Mouse (Mus musculus) CH12.LX (cell line): ENCODE data around the gene Rhox11.

ENCODE experiments used
- CHD1 ChIP-seq: IDR thresholded peaks from 2 replicates; pipeline ENCODE4 v1.6.1; 2012; ENCODE audit warnings: low read depth, low read length, improper control_type of control experiment, inconsistent platforms
- CHD2 ChIP-seq: IDR thresholded peaks from 2 replicates; pipeline ENCODE4 v1.6.1; 2011; ENCODE audit warnings: low read length, improper control_type of control experiment
- CTCF ChIP-seq, 2 experiments: IDR thresholded peaks in 1 of 2; conservative IDR thresholded peaks in 1 of 2; 2 replicates each; pipeline ENCODE4 v1.5.1; 2011 to 2012; ENCODE audit warnings: low read depth in 2 of 2, low read length in 2 of 2, improper control_type of control experiment in 1 of 2, inconsistent platforms in 1 of 2, mild to moderate bottlenecking in 1 of 2, moderate library complexity in 1 of 2
- EP300 ChIP-seq: IDR thresholded peaks from 2 replicates; pipeline ENCODE4 v1.6.1; 2011; ENCODE audit warnings: low read length, improper control_type of control experiment
- JUND ChIP-seq: conservative IDR thresholded peaks from 2 replicates; pipeline ENCODE4 v1.6.1; 2011; ENCODE audit warnings: low read depth, low read length, improper control_type of control experiment
- MAFK ChIP-seq: IDR thresholded peaks from 2 replicates; pipeline ENCODE4 v1.6.1; 2011; ENCODE audit warnings: low read length, improper control_type of control experiment; ENCODE audit not compliant: insufficient replicate concordance
- NELFE ChIP-seq: IDR thresholded peaks from 2 replicates; pipeline ENCODE4 v1.6.1; 2011; ENCODE audit warnings: low read depth, low read length, improper control_type of control experiment
- POLR2A ChIP-seq: IDR thresholded peaks from 2 replicates; pipeline ENCODE4 v1.6.1; 2011; ENCODE audit warnings: low read depth, mild to moderate bottlenecking, improper control_type of control experiment, low read length
- POLR2AphosphoS2 ChIP-seq: IDR thresholded peaks from 2 replicates; pipeline ENCODE4 v1.6.1; 2011; ENCODE audit warnings: low read depth, low read length, improper control_type of control experiment
- RCOR1 ChIP-seq: conservative IDR thresholded peaks from 2 replicates; pipeline ENCODE4 v1.6.1; 2012; ENCODE audit warnings: low read depth, mild to moderate bottlenecking, inconsistent platforms, low read length, improper control_type of control experiment
- TCF12 ChIP-seq: IDR thresholded peaks from 2 replicates; pipeline ENCODE4 v1.6.1; 2014; ENCODE audit warnings: low read depth, mild to moderate bottlenecking, inconsistent platforms, low read length, improper control_type of control experiment
- UBTF ChIP-seq: IDR thresholded peaks from 2 replicates; pipeline ENCODE4 v1.6.1; 2012; ENCODE audit warnings: low read depth, mild to moderate bottlenecking, inconsistent platforms, low read length, improper control_type of control experiment, moderate library complexity
- USF1 ChIP-seq: IDR thresholded peaks from 2 replicates; pipeline ENCODE4 v1.6.1; 2014; ENCODE audit warnings: low read depth, mild to moderate bottlenecking, inconsistent platforms, low read length, improper control_type of control experiment

DNA sequence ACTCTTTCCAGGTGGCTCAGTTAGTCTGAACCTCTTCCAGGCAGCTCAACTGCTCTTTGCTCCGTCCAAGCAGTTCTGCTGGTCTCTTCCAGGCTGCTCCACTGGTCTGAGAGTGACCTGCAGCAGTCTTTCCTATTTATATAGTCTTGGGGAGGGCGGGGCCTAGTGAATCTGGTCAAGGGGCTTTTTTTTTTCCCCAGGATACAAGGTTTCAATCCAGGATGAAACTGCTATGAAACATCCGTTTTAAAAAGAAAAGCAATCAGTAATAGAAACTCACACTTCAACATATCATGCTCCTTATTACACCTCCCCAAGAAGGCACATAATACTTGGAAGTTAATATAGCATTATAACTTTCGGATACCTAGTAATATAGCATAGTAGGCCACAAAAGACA is 25.9 kb upstream of the Rhox11 start, which contains the start of gene Rhox12:
- TF ChIP-seq TCF12 (no peak), RCOR1 (no peak), POLR2AphosphoS2 (no peak), CHD2 (no peak), CTCF (conservative IDR thresholded peaks at IDR 0.05 in 1 of 2, IDR thresholded peaks at IDR 0.05 in 1 of 2; ENCODE audit: low read depth in 2 of 2, low read length in 2 of 2) (no peak), NELFE (no peak), CHD1 (no peak), UBTF (no peak), USF1 (no peak), EP300 (no peak), POLR2A (no peak), JUND (no peak), MAFK (no peak)
